Mouse (Mus musculus) C2C12 (cell line): ENCODE measurements around the gene Cped1. TPM values are rescaled to one million over a fixed set of nuclear protein-coding genes. Genes with fewer than 3 reads are reported as not detected.

Source experiments
- H3K27me3 ChIP-seq: one replicate; pipeline ENCODE4 v1.6.1; 2011; ENCODE audit not compliant: control insufficient read depth, insufficient read depth, insufficient read length
- H3K36me3 ChIP-seq: one replicate; pipeline ENCODE4 v1.6.1; 2011; ENCODE audit not compliant: control insufficient read depth, insufficient read depth
- H3K4me3 ChIP-seq: one replicate; pipeline ENCODE4 v1.5.1; 2011; ENCODE audit warnings: mild to moderate bottlenecking, control low read depth; ENCODE audit not compliant: poor library complexity, insufficient read depth, severe bottlenecking
- H3K79me2 ChIP-seq: one replicate; pipeline ENCODE4 v1.6.1; 2011; ENCODE audit not compliant: control insufficient read depth, insufficient read depth
- H3K79me3 ChIP-seq: one replicate; pipeline ENCODE4 v1.6.1; 2011; ENCODE audit warnings: low read depth, control low read depth
- H3ac ChIP-seq: one replicate; pipeline ENCODE3; 2011; ENCODE audit warnings: low read depth; ENCODE audit not compliant: control insufficient read depth, insufficient read length
- CEBPB ChIP-seq: IDR thresholded peaks from one replicate; pipeline ENCODE4 v1.6.1; 2011; ENCODE audit warnings: low read depth, mild to moderate bottlenecking, control low read depth, moderate library complexity
- CTCF ChIP-seq: IDR thresholded peaks from one replicate; pipeline ENCODE4 v1.5.1; 2011; ENCODE audit not compliant: control insufficient read depth, insufficient read depth, insufficient read length
- FOSL1 ChIP-seq: IDR thresholded peaks from one replicate; pipeline ENCODE4 v1.8.0; 2011; ENCODE audit warnings: mild to moderate bottlenecking, low read length; ENCODE audit not compliant: poor library complexity, insufficient read depth, severe bottlenecking
- MAX ChIP-seq: IDR thresholded peaks from one replicate; pipeline ENCODE4 v1.6.1; 2011; ENCODE audit warnings: mild to moderate bottlenecking, control low read depth
- MYOD1 ChIP-seq: IDR thresholded peaks from one replicate; pipeline ENCODE4 v1.6.1; 2011; ENCODE audit warnings: low read depth; ENCODE audit not compliant: control insufficient read depth, insufficient read length
- MYOG ChIP-seq: IDR thresholded peaks from one replicate; pipeline ENCODE4 v1.6.1; 2011; ENCODE audit not compliant: control insufficient read depth, insufficient read length; ENCODE audit errors: extremely low read depth
- USF1 ChIP-seq: IDR thresholded peaks from one replicate; pipeline ENCODE4 v1.6.1; 2011; ENCODE audit warnings: low read depth, mild to moderate bottlenecking, control low read depth, moderate library complexity
- polyA plus RNA-seq: library from polyadenylated mRNA; unstranded; fragments of >200 nt; fragmentation: generic; extraction: Trizol; gene quantifications from one replicate; pipeline ENCODE4 v1.2.1, GENCODE M21; 2012; ENCODE audit warnings: missing spikeins

Gene Cped1
- polyA plus RNA-seq, 1 experiment = 1.2 TPM

GRCm38 (mm10) chr6:22093792-22094191, 108.1 kb downstream of the Cped1 start:
- no peak for TF ChIP-seq MYOD1
- TF ChIP-seq CTCF = no peak
- TF ChIP-seq MAX = no peak
- no peak for TF ChIP-seq MYOG
- no peak for TF ChIP-seq USF1
- no peak for TF ChIP-seq CEBPB
- TF ChIP-seq FOSL1 = no peak
- no peaks in the 10 kb centered on the region for H3K36me3 ChIP-seq

GRCm38 (mm10) chr6:22097709-22098108, 112.0 kb downstream of the Cped1 start:
- Histone ChIP-seq H3K36me3 (no peaks in the 10 kb centered on the region), H3K79me3 (no peaks in the 10 kb centered on the region), H3K4me3 (no peak overlapping the region), H3K27me3 (no peaks in the 10 kb centered on the region), H3K79me2 (no peaks in the 10 kb centered on the region), H3ac (no peak overlapping the region)
- TF ChIP-seq CEBPB = no peak
- TF ChIP-seq CTCF = no peak
- TF ChIP-seq MAX = no peak
- TF ChIP-seq USF1 = no peak

More at GRCm38 (mm10) chr6:22093792-22094191, 108.1 kb downstream of the Cped1 start:
- no peaks in the 10 kb centered on the region for H3K79me3 ChIP-seq
- H3K4me3 ChIP-seq = no peak overlapping the region
- no peaks in the 10 kb centered on the region for H3K79me2 ChIP-seq
- no peak overlapping the region for H3ac ChIP-seq
- no peaks in the 10 kb centered on the region for H3K27me3 ChIP-seq

- H3K79me2 ChIP-seq = no peaks in the 10 kb centered on the region
- no peaks in the 10 kb centered on the region for H3K36me3 ChIP-seq
- no peak overlapping the region for H3ac ChIP-seq
- TF ChIP-seq FOSL1 (no peak), CEBPB (no peak), CTCF (no peak), MAX (no peak), MYOG (no peak), MYOD1 (no peak), USF1 (no peak)
- no peaks in the 10 kb centered on the region for H3K79me3 ChIP-seq
- H3K27me3 ChIP-seq = no peaks in the 10 kb centered on the region
- no peak overlapping the region for H3K4me3 ChIP-seq
These were observed 114.1 kb downstream of the Cped1 start for GRCm38 (mm10) chr6:22099832-22100231.

- Histone ChIP-seq H3K36me3 (no peaks in the 10 kb centered on the region), H3ac (no peak overlapping the region), H3K79me3 (no peaks in the 10 kb centered on the region), H3K4me3 (no peak overlapping the region), H3K27me3 (no peaks in the 10 kb centered on the region), H3K79me2 (no peaks in the 10 kb centered on the region)
- TF ChIP-seq FOSL1 (no peak), CTCF (no peak), MYOD1 (peak; percentile 35), CEBPB (no peak), MYOG (no peak), USF1 (no peak), MAX (peak; percentile 35)
These were observed 116.2 kb downstream of the Cped1 start for GRCm38 (mm10) chr6:22101939-22102338.

- H3K4me3 ChIP-seq = no peak overlapping the region
- TF ChIP-seq CTCF (no peak), MYOG (no peak), MYOD1 (no peak), FOSL1 (no peak), MAX (no peak)
- H3K36me3 ChIP-seq = no peaks in the 10 kb centered on the region
- no peak overlapping the region for H3ac ChIP-seq
- H3K79me3 ChIP-seq = no peaks in the 10 kb centered on the region
- no peaks in the 10 kb centered on the region for H3K27me3 ChIP-seq
- H3K79me2 ChIP-seq = no peaks in the 10 kb centered on the region
These were observed 117.0 kb downstream of the Cped1 start for GRCm38 (mm10) chr6:22102752-22103151.

GRCm38 (mm10) chr6:22103713-22104112, 118.0 kb downstream of the Cped1 start:
- TF ChIP-seq CTCF (no peak), MAX (no peak), FOSL1 (no peak), USF1 (no peak), MYOG (no peak), MYOD1 (no peak), CEBPB (no peak)
- no peaks in the 10 kb centered on the region for H3K36me3 ChIP-seq
- H3K27me3 ChIP-seq = no peaks in the 10 kb centered on the region
- H3ac ChIP-seq = no peak overlapping the region
- no peaks in the 10 kb centered on the region for H3K79me3 ChIP-seq
- no peak overlapping the region for H3K4me3 ChIP-seq
- H3K79me2 ChIP-seq = no peaks in the 10 kb centered on the region
